Mouse (Mus musculus) heart, embryonic 16.5 days (tissue): Measurements from ENCODE around the gene Agl. TPM values are rescaled to one million over a fixed set of nuclear protein-coding genes. Genes with fewer than 3 reads are reported as not detected.
"Not testable (repeated sequence)": the region's sequence is repeated elsewhere in the genome, so short reads cannot be mapped to it uniquely, and the experiment has no call there.

Source experiments
- ATAC-seq: fragments of 200-750 bp; cut with Nextera tagmentation; replicated peaks from 2 replicates; pipeline ENCODE4 v1.8.0; 2017; ENCODE audit warnings: moderate number of reproducible peaks; ENCODE audit not compliant: insufficient read depth, low FRiP score; ENCODE audit errors: extremely low read depth
- H3K27ac ChIP-seq: fragments of 300-500 bp; sonication (generic); 2 replicates; pipeline ENCODE4 v1.5.1; 2014; ENCODE audit warnings: mild to moderate bottlenecking, low read length, control low read depth, moderate library complexity
- H3K27me3 ChIP-seq: fragments of 300-500 bp; sonication (generic); 2 replicates; pipeline ENCODE4 v1.6.1; 2014; ENCODE audit warnings: low read length, mixed read lengths; ENCODE audit not compliant: control insufficient read depth, insufficient read depth
- H3K36me3 ChIP-seq: fragments of 300-500 bp; sonication (generic); 2 replicates; pipeline ENCODE4 v1.6.1; 2014; ENCODE audit not compliant: control insufficient read depth, insufficient read depth
- H3K4me1 ChIP-seq: fragments of 300-500 bp; sonication (generic); 2 replicates; pipeline ENCODE4 v1.6.1; 2014; ENCODE audit warnings: low read length, mixed read lengths; ENCODE audit not compliant: control insufficient read depth, insufficient read depth
- H3K4me2 ChIP-seq: fragments of 300-500 bp; sonication (generic); 2 replicates; pipeline ENCODE4 v1.6.1; 2014; ENCODE audit warnings: low read depth, mild to moderate bottlenecking, control low read depth, low read length
- H3K4me3 ChIP-seq: fragments of 300-500 bp; sonication (generic); 2 replicates; pipeline ENCODE4 v1.5.1; 2014; ENCODE audit warnings: mild to moderate bottlenecking, control low read depth, low read length
- H3K9ac ChIP-seq: fragments of 300-500 bp; sonication (generic); 2 replicates; pipeline ENCODE4 v1.6.1; 2014; ENCODE audit warnings: low read length, control low read depth
- H3K9me3 ChIP-seq: fragments of 300-500 bp; sonication (generic); replicated peaks from 2 replicates; pipeline ENCODE4 v1.6.1; 2016; ENCODE audit warnings: low read length; ENCODE audit not compliant: control insufficient read depth
- WGBS: fragments of 180-500 bp; shearing (Covaris S2); extraction: QIAGEN DNeasy Blood & Tissue Kit; methylation state at CpG from one replicate; pipeline ENCODE4 v1.1.7; 2014; 5-methylcytosine and 5-hydroxymethylcytosine counted together
- polyA plus RNA-seq: library from polyadenylated mRNA; unstranded; fragments of >200 nt; fragmentation: Nextera tagmentation; extraction: Ambion mirVana; gene quantifications from 2 replicates; pipeline ENCODE4 v1.2.1, GENCODE M21; 2015

Gene Agl
- polyA plus RNA-seq, 1 experiment from 2014 or later = 155 TPM

DNA sequence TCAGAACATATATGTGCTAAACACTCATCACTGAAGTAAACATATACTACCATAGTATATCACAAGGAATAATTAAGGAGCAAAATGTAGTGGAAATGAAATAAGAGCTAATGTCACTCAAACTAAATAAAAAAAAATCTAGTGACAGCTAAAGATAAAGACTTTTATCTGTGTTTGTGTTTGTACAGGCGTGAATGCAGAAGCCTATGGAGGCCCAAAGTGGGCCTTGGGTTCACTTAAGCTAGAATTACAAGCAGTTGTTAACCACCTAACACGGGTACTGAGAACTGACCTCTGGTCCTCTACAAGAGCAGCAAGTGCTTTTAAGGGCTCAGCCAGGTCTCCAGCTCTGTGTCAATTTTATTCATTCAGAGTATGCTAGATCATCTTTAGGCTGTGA, 31.0 kb downstream of the Agl start:
- H3K4me3 ChIP-seq = no peak overlapping the region
- no peak for ATAC-seq
- H3K27me3 ChIP-seq = no peaks in the 10 kb centered on the region
- H3K9me3 ChIP-seq = no peaks in the 10 kb centered on the region
- H3K9ac ChIP-seq = no peak overlapping the region
- H3K4me1 ChIP-seq = no peaks in the 10 kb centered on the region
- no peak overlapping the region for H3K27ac ChIP-seq
- H3K36me3 ChIP-seq = peaks cover 69% of the 10 kb centered on the region
- WGBS = 62% methylated on average over 2 of the region's 2 CpGs
- H3K4me2 ChIP-seq = no peak overlapping the region

GRCm38 (mm10) chr3:116773836-116774235, 34.1 kb downstream of the Agl start:
- no peak overlapping the region for H3K9ac ChIP-seq
- no peak overlapping the region for H3K27ac ChIP-seq
- ATAC-seq = no peak
- H3K36me3 ChIP-seq = peaks cover 64% of the 10 kb centered on the region
- H3K4me3 ChIP-seq = no peak overlapping the region
- H3K4me1 ChIP-seq = no peaks in the 10 kb centered on the region
- WGBS = 83% methylated on average over 12 of the region's 12 CpGs
- H3K4me2 ChIP-seq = no peak overlapping the region
- H3K27me3 ChIP-seq = no peaks in the 10 kb centered on the region
- H3K9me3 ChIP-seq = no peaks in the 10 kb centered on the region

DNA sequence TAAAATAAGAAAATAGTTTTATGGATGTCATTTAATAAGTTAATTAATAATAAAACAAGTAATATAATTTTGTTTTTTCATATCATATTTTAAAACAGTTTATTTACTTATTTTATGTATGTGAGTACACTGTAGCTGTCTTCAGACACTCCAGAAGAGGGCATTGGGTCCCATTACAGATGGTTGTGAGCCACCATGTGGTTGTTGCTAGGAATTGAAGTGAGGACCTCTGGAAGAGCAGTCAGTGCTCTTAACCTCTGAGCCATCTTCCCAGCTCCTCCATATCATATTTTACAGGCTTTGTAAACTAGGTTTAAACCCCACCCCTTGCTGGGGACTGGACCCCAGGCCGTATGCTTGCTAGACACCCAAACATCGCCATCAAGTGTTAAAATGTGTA, 36.4 kb downstream of the Agl start:
- peaks cover 55% of the 10 kb centered on the region for H3K36me3 ChIP-seq
- H3K27me3 ChIP-seq = no peaks in the 10 kb centered on the region
- no peaks in the 10 kb centered on the region for H3K9me3 ChIP-seq
- H3K4me3 ChIP-seq = no peak overlapping the region
- WGBS = 89% methylated on average over 2 of the region's 2 CpGs
- no peak for ATAC-seq
- no peak overlapping the region for H3K9ac ChIP-seq
- H3K4me2 ChIP-seq = no peak overlapping the region
- no peaks in the 10 kb centered on the region for H3K4me1 ChIP-seq
- no peak overlapping the region for H3K27ac ChIP-seq

DNA sequence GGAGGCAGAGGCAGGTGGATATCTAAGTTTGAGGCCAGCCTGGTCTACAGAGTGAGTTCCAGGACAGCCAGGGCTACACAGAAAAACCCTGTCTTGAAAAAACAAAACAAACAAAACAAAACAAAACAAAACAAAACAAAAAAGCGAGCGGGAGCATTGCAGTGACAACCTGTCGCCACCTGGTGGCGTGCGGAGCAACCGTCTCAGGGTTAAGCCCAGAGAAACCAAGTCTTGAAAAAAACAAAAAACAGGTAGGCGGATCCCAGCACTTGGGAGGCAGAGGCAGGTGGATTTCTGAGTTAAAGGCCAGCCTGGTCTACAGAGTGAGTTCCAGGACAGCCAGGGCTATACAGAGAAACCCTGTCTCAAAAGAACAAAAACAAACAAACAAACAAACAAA, 41.0 kb downstream of the Agl start:
- H3K4me3 ChIP-seq, H3K27me3 ChIP-seq, H3K27ac ChIP-seq, ATAC-seq, H3K4me2 ChIP-seq, H3K9me3 ChIP-seq, H3K4me1 ChIP-seq, H3K9ac ChIP-seq: not testable (repeated sequence)
- 97% methylated on average over 7 of the region's 7 CpGs for WGBS
- peaks cover 40% of the 10 kb centered on the region for H3K36me3 ChIP-seq

DNA sequence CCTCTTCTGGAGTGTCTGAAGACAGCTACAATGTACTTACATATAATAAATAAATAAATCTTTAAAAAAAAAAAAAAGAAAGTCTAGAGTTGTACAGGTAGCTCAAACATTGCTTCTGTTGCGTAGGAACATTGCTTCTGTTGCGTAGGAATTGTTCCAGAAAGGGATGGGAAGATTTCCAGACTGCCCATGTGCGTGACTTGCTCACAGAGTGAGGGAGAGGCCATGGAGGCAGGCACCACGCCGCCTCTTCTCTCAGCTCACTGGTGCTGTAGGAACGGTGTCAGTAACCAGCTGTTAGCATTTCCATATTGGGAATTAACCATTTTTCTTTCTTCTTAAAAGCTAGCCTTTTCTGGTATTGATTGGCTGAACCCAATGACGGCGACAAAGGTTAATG, 55.1 kb downstream of the Agl start:
- Histone ChIP-seq H3K27me3 (no peaks in the 10 kb centered on the region), H3K36me3 (peaks cover 66% of the 10 kb centered on the region), H3K4me3 (no peak overlapping the region), H3K27ac (no peak overlapping the region), H3K9me3 (no peaks in the 10 kb centered on the region), H3K9ac (no peak overlapping the region), H3K4me2 (no peak overlapping the region), H3K4me1 (no peaks in the 10 kb centered on the region)
- ATAC-seq = no peak
- WGBS = 90% methylated on average over 8 of the region's 8 CpGs

DNA sequence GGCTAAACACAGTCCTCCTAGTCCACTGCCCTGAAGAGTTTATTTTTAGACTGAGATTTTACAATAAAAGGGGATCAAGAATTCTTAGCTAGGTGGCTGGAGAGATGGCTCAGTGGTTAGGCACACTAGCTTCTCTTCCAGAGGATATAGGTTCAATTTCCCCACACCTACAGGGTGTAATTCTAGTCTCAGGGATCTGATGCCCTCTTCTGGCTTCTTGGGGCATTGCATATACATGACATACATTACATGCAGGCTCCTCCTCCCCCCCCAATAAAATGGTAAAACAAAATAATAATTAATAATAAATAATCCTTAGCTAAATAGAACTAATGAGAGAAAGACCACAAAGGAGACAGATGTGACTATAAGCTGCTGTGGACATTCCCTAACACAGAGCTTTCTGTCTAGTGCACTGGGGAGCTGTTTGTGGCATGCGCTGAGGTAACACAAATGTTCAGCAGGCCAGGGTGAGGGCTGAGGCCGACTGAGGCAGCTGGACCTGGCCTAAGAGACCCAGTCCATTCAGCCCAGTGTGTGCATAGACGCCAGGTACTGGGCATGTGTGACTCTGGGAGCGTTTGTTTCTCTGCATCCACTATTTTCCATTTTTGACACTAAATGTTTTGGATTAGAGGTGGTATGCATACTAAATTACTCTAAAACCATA, 56.6 kb downstream of the Agl start:
- Histone ChIP-seq H3K27ac (no peak overlapping the region), H3K9ac (no peak overlapping the region), H3K36me3 (peaks cover 54% of the 10 kb centered on the region), H3K4me2 (no peak overlapping the region), H3K4me3 (no peak overlapping the region), H3K9me3 (no peaks in the 10 kb centered on the region), H3K4me1 (no peaks in the 10 kb centered on the region), H3K27me3 (no peaks in the 10 kb centered on the region)
- no peak for ATAC-seq
- WGBS = 78% methylated on average over 4 of the region's 4 CpGs

GRCm38 (mm10) chr3:116748391-116749170, 59.4 kb downstream of the Agl start:
- WGBS = 62% methylated on average over 8 of the region's 8 CpGs
- Histone ChIP-seq H3K4me2 (no peak overlapping the region), H3K9ac (no peak overlapping the region), H3K4me3 (no peak overlapping the region), H3K9me3 (no peaks in the 10 kb centered on the region), H3K4me1 (no peaks in the 10 kb centered on the region), H3K27ac (no peak overlapping the region), H3K36me3 (peaks cover 56% of the 10 kb centered on the region), H3K27me3 (no peaks in the 10 kb centered on the region)
- no peak for ATAC-seq

- WGBS = 88% methylated on average over 7 of the region's 7 CpGs
- H3K9me3 ChIP-seq, H3K4me3 ChIP-seq, H3K9ac ChIP-seq, H3K4me1 ChIP-seq, H3K27me3 ChIP-seq, H3K27ac ChIP-seq, ATAC-seq, H3K4me2 ChIP-seq: not testable (repeated sequence)
- H3K36me3 ChIP-seq = peaks cover 60% of the 10 kb centered on the region
Observed at GRCm38 (mm10) chr3:116747648-116748047, 60.3 kb downstream of the Agl start.

- no peak for ATAC-seq
- H3K27ac ChIP-seq = no peak overlapping the region
- H3K9ac ChIP-seq = no peak overlapping the region
- H3K4me2 ChIP-seq = no peak overlapping the region
- H3K4me3 ChIP-seq = no peak overlapping the region
- 74% methylated on average over 9 of the region's 9 CpGs for WGBS
- H3K9me3 ChIP-seq = peaks cover 3% of the 10 kb centered on the region; the same call in 1 of the 2 replicates
- H3K4me1 ChIP-seq = no peaks in the 10 kb centered on the region
- H3K27me3 ChIP-seq = no peaks in the 10 kb centered on the region
- peaks cover 25% of the 10 kb centered on the region for H3K36me3 ChIP-seq
Observed at GRCm38 (mm10) chr3:116740963-116741362, 67.0 kb downstream of the Agl start.
